Mouse (Mus musculus) testis, postnatal 14 days (tissue): ENCODE measurements at regions not wholly inside any gene's neighbourhood (a gene's known extent, or its start where the extent isn't known, plus 50 kb on each side); places are given as distances from the start of the nearest gene placed in this dataset.

Experiments used
- DNase-seq: peaks from one replicate; pipeline ENCODE4 v3.0.0; 2021; ENCODE audit warnings: low spot score

DNA sequence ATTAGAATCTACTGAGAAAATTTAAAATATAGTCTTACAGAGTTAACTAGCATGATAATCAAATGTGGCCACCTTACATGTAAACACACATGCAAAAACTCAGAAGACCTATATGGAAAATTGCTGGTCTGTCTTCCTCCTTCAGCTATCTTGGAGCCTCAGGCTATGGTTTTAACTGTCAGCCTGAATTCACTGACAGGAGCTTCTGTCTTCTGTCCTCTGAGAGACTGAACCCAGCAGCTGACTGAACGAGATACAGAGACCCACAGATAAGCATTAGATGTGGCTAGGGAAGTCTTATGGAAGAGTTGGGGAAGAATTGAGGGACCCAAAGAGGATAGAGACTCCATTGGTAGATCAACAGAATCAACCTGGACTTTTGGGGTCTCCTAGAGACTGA lies 360.0 kb upstream of the Meox2 start:
- no peak for DNase-seq

DNA sequence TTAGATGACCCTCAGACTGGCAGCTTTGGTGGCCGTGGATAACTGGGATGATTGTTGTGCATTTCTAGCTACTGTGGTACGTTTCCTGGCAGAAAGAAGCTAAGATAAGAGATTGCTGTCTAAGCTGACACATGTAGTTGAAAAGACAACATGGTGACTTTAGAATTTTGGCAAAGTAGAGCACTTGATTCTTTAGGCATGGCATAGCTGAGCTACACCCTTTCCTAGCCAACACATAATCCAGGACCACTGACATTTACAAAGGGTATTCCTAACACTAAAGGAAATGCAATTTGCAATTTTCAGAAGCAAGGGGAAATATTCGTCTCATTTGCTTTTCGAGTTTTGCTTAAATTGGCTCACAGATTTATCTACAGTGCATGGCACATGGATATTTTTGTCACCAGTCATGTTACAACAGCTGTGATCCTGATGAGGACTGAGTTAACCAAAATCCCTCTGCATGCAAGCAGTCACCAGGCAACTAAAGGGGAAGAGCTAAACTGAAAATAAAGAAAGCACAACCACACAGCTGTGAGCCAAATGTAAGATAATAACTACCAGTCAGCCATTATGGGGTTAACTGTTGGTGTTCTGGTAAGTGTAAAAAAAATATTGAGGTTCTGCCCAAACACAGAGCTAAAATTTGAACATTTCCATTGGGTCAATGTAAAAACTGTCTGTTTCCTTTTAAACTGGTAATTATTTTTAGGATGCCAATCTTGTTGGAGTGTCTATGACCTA lies 342.9 kb upstream of the Meox2 start:
- DNase-seq = no peak

DNA sequence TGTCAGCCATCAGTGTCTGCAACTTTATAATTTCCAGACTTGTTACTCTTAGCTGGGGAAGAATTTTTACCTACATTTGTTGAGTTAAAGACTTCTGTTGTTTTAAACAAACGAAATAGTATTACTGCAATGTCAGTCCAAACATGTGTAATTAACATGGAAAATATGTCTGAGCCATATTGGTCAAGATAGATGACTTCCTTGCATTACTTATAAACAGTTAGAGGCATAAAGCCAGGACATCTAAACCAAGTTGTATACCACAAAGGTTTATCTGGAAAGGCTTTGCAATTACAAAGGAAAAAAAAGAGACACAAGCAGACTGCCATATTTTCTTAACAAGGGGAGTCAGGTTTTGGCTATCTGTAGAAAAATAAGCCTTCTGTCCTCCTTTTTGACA lies 342.2 kb upstream of the Meox2 start:
- no peak for DNase-seq

DNA sequence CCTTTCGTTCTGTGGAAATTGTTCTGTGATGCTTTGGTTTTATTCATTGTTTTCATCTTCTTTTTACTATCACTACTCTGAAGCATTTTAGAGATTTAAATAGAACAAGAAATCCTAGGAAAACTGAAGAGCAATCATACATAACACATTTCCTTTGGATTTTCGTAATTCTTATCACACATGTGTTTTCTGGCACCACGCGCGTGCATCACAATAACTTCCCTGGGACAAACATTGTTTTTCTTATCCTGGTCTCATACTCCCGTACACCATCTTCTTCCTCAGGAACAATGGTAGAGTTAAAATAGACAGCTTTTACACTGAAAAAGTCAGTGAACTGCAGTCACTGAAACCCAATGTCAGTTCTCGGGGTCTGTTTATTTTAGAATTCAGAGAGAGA lies 327.6 kb upstream of the Meox2 start:
- DNase-seq = no peak

DNA sequence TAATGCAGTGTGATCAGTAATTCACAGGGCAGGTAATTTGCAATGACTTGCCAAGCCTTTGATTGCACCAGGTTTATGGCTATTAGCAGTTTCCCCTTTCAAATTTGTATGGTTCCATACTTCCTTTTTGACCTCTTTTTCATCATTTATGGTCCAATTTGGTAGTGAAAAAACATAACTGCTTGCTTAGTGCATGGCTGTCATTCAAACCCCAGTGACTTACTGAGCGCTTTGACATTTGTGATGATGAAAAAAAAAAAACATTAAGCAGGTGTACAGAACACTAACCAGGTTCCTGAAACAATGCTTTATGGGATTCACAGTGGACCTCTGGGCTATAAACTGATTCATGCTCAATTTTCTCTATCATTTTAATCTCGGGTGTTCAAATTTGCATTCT lies 317.5 kb upstream of the Meox2 start:
- no peak for DNase-seq

DNA sequence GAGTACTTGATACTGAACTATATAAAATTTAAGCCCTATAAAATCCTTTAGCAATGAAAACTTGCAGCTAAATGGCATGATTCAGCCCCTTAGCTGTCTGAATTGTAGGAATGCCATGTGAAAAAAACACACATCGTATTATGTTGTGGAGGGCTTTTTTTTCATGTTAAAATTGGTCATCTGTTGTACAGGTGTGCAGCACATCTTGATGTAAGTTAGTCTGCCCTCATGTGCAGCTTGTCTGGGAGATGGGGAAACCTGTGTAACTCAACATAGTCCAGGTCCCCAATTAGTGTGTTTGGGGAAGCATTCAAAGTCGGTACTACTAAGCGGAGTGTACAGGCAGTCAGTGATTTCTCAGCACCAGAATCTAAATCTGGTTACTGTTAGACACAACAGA lies 316.9 kb upstream of the Meox2 start:
- DNase-seq = no peak

DNA sequence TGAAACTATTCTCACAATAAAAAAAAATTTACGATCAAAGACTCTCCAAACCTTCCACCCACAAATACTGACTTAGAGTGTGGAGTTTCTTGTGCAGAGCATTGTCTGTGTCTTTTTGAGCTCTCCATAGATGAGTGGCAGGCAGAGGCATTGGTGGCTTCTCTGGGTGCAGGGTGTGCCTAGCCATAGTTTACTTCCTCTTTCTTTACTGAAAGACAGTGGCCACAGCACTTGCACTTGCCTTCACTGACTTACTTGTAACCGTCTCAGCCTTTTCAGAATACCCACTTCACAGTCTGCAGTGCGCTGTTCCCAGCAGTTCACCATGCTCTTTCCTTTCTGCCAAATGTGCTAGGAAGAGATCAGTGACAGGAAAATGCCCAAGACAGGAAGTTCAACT lies 316.1 kb upstream of the Meox2 start:
- DNase-seq = no peak

DNA sequence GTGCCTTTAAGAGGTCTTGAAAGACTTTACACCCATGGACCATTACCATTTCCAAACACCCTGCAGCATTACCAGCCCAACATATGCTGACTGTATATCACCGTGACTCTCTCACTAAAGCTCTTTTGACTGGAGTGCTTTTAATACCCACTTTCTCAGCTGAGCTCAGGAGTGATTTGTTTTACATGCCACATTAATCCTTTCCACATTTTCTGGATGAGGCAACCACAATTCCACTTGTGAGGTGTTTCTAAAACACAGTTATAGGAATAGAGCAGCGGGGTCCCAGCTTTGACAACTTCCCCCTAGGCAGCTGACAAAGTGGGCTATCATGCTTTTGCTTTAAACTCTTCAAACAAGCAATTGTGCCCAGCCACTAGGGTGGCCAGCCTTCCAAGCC lies 314.5 kb upstream of the Meox2 start:
- DNase-seq = no peak

DNA sequence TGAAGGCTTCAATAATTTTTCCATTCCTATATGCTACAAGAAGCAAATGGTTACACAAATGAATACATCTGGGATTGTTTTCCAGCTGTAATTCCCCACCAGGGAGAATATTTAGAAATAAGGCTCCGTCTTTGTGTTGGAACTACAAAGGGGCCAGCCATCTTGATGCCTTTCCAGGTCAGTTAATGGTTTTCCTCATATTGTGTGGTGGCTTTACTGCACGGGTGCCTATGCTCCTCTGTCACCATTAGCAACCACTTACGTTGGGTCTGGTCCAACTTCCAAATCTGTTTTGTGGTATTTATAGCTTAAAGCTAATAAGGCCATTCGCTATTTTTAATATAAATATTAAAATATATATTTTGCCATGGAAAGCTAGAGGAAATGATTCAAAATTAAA lies 312.1 kb upstream of the Meox2 start:
- DNase-seq = no peak

DNA sequence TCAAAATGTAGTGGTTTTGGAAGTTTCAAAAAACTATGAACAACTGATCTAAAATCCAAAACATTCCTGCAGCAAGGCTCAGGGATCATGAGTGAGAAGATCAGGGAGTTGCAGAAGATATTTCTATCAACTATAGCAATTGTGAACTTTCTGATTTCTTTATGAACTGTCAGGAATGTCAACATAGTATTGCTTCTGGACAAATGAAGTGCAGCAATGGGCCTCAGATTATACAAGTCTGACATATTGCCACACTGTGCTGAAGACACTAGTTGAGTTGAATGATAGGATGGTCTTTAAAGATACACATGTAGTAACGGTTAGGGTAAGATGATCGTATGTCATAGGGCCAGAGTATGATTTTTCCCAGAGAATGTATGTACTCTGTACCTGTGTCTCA lies 290.4 kb upstream of the Meox2 start:
- DNase-seq = no peak

DNA sequence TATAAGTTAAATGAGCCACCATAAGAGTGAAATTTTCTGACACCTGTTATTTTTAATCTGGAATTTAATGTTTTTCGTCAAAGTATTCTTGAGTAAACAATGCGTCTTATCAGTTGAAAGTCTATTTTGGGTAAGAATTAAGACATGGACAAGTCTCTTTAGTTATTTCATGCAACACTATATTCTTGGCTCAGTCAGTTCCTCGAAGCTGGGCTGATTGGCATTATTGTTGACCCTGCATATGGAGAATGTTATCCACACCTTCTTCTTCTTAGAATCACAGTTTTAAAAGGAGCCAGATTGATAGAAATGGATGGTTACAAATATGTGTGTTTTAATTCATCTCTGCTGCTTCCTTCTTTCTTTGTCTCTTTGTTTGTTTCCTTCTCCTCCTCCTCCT lies 289.5 kb upstream of the Meox2 start:
- DNase-seq = no peak

DNA sequence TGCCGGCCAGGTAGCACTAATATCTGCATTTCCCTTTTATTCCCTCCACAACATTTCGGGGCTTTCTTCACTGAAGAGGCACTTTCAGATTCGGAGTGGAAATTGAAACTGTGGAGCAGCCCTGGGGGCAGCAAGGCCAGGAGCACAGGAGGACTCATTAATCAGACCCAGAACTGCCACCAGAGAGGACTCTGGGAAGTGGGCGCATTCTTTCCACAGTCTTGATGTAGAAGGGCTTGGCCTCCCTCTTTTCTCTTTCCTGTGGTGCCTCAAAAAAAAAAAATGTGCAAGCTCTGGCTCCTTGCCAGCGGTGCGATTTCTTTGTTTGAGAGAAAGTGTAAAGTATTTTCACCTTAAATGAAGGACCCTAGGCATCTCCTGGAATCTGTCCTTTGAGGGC lies 281.6 kb upstream of the Meox2 start:
- no peak for DNase-seq

DNA sequence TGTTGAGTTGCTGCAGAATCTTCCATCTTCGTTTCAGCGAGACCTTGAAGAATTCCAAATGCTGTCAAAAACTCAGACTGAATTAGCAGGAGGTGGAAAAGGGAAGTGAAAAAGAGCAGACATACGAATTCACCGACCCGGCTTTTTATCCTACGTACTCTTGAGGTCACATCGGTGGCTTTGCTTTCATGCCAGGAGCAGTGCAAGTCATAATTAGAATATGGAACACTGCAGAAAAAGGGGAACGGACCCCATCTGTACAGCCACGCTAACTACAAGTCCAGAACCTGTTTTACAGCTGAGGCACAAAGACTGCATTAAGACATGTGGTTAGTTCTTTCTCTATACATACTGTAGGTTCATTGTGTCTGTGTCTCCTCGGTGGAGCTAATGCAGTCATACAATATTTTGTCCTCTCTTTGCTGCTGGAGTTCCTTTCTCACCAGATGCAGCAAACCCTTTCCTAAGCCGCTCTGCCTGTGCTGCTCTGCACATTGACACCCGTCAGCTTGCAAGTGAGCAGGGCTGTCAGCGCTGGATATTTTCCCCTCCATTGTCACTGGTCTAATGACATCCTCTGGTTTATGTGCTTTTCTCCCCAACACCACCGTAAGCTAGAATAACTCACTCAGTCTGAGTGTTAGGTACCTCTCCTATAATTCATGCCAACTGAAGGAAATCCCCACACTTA lies 276.9 kb upstream of the Meox2 start:
- no peak for DNase-seq

DNA sequence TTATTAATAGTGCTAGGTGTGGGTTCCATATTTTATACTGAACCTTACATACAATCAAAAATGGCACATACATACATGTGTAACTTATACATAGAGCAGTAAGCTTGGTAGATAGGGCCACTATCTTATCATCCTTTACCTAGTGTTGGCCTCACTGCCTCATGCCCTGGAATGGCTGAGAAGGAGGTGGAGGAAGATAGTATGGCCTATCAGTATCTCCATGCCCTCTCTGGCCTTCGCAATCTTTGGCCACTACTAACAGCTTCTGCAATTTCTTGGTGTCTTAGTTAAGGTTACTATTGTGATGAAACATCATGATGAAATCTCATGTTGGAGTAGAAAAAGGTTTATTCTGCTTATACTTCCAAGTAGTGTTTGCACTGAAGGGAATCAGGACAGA lies 265.4 kb upstream of the Meox2 start:
- no peak for DNase-seq

DNA sequence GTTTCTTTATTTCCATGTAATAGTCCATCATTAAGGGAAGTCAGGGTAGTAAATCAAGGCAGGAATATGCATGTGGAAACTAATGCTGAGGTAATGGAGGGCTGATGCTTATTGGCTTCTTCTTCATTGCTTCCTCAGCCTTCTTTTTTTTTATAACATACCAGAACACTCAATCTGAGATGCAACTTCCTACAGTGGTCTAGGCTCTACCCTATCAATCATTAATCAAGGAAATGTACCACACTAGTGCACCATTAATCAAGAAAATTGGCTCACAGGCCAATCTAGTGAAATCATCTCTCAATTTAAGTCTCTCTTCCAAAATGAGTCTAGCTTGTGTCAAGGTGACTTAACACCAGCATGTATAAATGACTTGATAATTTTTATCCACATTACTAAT lies 263.2 kb upstream of the Meox2 start:
- no peak for DNase-seq

DNA sequence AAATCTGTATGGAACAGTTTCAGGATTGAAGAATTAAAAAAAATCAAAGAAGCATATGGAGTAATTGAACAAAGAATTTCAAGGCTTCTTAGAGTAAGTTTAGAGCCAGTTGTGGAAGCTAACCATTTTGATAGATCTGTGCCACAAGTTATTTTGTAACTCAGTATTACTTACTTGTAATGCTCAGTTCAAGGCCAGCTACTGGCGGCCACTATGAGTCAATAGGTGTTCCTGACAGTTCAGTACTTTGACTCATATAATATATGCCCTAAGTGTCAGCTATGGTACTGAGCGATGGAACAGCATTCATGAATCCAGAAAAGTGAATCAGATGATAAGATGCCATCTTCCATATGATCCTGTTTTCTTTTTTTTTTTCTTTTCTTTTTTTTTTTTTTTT lies 259.3 kb upstream of the Meox2 start:
- DNase-seq = no peak

DNA sequence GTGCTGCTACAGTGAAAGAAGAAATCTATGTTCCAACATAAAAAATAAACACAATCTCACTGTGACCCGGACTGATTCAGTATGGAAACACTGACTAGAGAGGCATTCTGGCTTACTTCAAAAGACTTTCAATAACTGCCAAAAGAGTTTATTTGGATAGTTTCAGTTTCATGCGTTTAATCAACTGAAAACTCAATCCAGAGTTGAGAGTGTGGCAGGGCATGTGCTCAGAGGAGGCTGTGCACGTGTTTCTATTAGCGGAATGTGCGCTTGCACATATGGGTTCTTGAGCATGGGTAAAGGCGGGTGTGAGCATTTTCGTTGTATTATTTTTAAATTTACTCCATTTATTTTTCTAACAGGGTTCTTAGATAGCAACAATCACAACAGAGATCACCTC lies 245.2 kb upstream of the Meox2 start:
- no peak for DNase-seq

DNA sequence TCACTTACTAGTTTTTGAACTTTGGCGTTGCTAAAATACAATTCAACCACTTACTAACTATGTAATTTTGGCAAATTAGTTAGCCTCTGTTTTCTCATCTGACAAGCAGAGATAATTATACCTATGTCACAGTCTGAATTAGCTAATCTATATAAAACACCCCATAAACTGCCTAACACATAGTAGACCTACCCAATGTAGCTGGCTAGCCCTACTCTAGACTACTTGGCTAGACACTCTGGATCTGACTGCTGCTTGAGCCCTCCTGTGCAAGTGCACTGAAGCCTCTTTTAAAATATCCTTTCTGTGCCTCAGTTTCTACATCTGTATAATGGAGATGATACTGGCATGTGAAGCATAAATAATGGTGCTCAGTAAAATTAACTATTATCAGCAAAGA lies 227.6 kb upstream of the Meox2 start:
- no peak for DNase-seq

DNA sequence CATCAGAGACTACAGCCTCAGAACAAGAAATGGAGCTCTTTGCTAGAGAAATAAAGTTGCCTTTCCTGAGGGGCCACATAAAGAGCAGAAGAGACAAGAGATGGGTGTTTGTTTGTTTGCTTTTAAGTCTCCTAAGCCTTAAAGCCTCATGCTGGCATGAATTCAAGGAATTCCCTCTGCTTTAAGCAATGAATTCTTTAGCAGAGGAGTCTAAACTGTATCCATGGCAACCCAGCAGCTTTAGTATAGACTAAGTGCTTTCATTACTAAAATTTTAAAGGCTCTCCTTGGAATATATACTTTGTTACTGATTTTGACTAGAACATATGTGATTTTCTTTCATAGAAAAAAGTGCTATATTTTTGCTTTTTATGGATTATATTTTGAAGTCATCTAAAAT lies 195.0 kb upstream of the Meox2 start:
- no peak for DNase-seq

DNA sequence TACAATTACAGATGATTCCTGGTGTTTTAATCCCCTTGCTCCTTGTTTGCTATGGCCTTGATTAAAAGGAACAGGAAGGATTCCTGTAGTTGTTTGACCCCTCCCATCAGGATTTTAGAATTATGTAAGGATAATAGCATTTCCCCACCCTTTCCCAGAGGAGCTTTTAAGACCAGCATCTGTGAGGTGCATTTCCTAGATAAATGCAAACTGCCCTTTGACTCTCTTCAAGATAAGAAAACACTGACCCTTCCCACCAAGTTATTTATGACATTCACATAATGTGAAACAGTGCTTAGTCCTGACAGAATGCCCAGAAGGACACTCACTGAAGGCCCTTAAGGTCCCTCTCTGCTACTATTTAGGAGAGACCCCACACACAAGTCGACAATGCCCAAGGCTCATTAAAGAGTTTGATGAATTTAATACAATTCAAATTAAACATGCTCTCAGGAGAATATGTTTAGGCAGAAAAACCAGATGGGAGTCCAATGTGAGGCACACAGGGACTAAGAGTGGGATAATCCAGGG lies 190.7 kb upstream of the Meox2 start:
- no peak for DNase-seq

DNA sequence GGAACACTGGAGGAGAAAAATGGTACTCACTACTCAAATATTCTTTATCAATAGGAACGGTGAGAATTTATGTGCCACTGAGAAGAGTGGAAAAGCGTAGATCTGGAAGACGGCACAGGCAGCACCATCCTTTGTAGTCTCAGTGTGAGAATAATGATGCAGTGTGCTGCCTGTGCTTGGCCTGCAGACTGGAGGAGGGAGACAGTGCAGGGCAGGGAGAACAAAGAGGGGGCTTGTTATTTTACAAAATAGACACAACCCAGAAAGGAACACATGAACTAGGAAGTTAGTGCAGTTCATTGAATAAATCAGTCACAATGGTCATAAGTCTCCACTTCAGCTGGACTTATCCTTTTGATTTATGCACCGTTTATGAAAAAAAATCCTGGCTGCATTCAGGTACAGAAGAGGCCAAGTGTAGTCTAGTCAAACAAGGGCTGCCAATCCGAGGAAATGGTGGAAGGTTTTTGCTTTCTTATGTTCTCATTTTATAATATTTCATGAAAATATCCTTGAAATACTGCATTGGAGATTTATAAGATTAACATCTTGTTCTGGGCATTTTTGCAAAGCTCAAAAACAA lies 190.0 kb upstream of the Meox2 start:
- no peak for DNase-seq

DNA sequence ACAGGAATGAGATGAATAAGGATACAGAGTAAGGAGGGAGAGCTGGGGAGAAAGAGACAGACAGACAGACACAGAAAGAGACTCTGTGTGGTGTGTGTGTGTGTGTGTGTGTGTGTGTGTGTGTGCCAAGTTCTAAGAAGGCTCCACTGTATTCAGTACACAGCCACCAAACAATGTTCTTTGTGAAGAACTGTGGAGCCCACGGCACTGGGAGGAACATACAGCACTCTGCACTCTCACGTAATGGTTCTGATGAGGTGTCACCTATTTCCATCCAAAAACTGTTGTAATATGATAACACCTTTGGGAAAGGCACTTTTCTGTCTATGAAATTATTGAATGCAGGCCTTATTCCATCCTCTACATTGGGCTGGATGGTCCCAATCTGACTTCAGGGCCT lies 184.8 kb upstream of the Meox2 start:
- no peak for DNase-seq

DNA sequence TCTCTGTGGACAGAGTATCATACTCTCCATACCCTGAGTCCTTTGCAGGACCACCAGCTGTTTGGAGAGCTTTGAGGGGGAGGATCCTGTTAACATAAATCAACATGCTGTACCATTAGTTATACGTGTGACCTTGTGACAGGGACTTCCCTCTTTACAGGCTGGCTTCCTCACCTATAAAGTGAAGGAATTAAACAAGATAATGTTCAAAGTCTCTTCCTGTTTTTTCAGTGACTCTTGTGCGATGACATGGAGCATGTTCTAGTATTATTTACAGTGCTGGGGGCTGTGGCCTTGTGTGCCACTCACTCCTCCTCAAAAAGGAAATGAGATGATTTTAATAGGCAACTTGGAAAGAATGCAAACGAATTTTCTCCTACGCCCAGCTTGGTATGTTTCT lies 182.1 kb upstream of the Meox2 start:
- DNase-seq = no peak
